Mouse (Mus musculus) liver, embryonic 13.5 days (tissue): Measurements from ENCODE around the gene Flnc. TPM values are rescaled to one million over a fixed set of nuclear protein-coding genes. Genes with fewer than 3 reads are reported as not detected.

ENCODE experiments used
- ATAC-seq: fragments of 200-750 bp; cut with Nextera tagmentation; 2 replicates; pipeline ENCODE4 v1.8.0; 2017; ENCODE audit warnings: low read depth, mild to moderate bottlenecking, moderate number of reproducible peaks, moderate library complexity
- DNase-seq: peaks from one replicate; pipeline ENCODE4 v3.0.0; 2022
- H3K27ac ChIP-seq: fragments of 300-500 bp; sonication (generic); 2 replicates; pipeline ENCODE4 v1.5.1; 2015; ENCODE audit warnings: moderate library complexity, mild to moderate bottlenecking, inconsistent platforms
- H3K27me3 ChIP-seq: fragments of 300-500 bp; sonication (generic); 2 replicates; pipeline ENCODE4 v1.6.1; 2015; ENCODE audit warnings: mild to moderate bottlenecking, inconsistent platforms
- H3K36me3 ChIP-seq: fragments of 300-500 bp; sonication (generic); 2 replicates; pipeline ENCODE4 v1.6.1; 2015; ENCODE audit warnings: mild to moderate bottlenecking, inconsistent platforms
- H3K4me1 ChIP-seq: fragments of 300-500 bp; sonication (generic); replicated peaks from 2 replicates; pipeline ENCODE4 v1.6.1; 2015; ENCODE audit warnings: inconsistent platforms
- H3K4me2 ChIP-seq: fragments of 300-500 bp; sonication (generic); 2 replicates; pipeline ENCODE4 v1.6.1; 2015; ENCODE audit warnings: inconsistent platforms, mild to moderate bottlenecking, moderate library complexity
- H3K4me3 ChIP-seq: fragments of 300-500 bp; sonication (generic); replicated peaks from 2 replicates; pipeline ENCODE4 v1.5.1; 2015; ENCODE audit warnings: mild to moderate bottlenecking, inconsistent platforms
- H3K9ac ChIP-seq: fragments of 300-500 bp; sonication (generic); 2 replicates; pipeline ENCODE4 v1.6.1; 2015; ENCODE audit warnings: mild to moderate bottlenecking, inconsistent platforms
- H3K9me3 ChIP-seq: fragments of 300-500 bp; sonication (generic); replicated peaks from 2 replicates; pipeline ENCODE4 v1.6.1; 2016; ENCODE audit warnings: inconsistent platforms
- WGBS: fragments of 180-500 bp; shearing (Covaris S2); methylation state at CpG from one replicate; pipeline ENCODE4 v1.1.7; 2015; ENCODE audit not compliant: insufficient replicate concordance; 5-methylcytosine and 5-hydroxymethylcytosine counted together
- polyA plus RNA-seq: library from polyadenylated mRNA; unstranded; fragments of >200 nt; fragmentation: Nextera tagmentation; extraction: Ambion mirVana; gene quantifications from 2 replicates; pipeline ENCODE4 v1.2.1, GENCODE M21; 2015

Gene Flnc
- polyA plus RNA-seq, 1 experiment from 2014 or later, result 0.97 TPM

DNA sequence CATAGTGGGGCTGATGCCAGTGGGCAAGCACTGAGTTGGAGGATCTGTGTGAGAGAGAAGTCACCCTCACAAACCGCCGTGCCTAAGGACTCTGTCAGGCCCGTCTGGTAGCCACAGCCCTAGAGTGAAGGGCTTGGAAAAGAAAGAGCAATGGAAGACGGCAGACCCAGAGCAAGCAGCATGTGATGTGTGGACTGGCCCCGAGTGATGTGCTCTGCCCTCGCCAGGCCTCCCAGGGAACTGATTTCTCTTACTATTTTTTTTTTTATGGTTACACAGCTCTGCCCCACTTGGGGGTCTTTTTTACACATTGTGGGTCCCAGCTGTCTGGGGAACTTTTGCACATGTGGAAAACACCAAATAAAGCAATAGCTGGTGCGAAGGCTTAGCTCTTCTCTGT is 28.4 kb downstream of the Flnc start:
- Histone ChIP-seq H3K36me3 (no peaks in the 10 kb centered on the region), H3K4me3 (no peak overlapping the region), H3K9ac (no peak overlapping the region), H3K27me3 (no peaks in the 10 kb centered on the region), H3K9me3 (no peaks in the 10 kb centered on the region), H3K4me2 (no peak overlapping the region), H3K27ac (no peak overlapping the region), H3K4me1 (no peaks in the 10 kb centered on the region)
- 51% methylated on average over 7 of the region's 7 CpGs for WGBS
- no peak for DNase-seq
- ATAC-seq, result no peak

GRCm38 (mm10) chr6:29463388-29463787 is 30.3 kb downstream of the Flnc start:
- Histone ChIP-seq H3K27me3 (no peaks in the 10 kb centered on the region), H3K27ac (no peak overlapping the region), H3K9me3 (no peaks in the 10 kb centered on the region), H3K36me3 (no peaks in the 10 kb centered on the region), H3K4me1 (peaks cover 2% of the 10 kb centered on the region), H3K9ac (no peak overlapping the region), H3K4me2 (no peak overlapping the region), H3K4me3 (no peak overlapping the region)
- DNase-seq (no peak), ATAC-seq (no peak)
- 50% methylated on average over 3 of the region's 3 CpGs for WGBS

- Histone ChIP-seq H3K36me3 (peaks cover 23% of the 10 kb centered on the region), H3K9ac (peak within 1 kb of the TSS; percentile 77), H3K4me3 (peak within 1 kb of the TSS; percentile 68), H3K27ac (peak within 1 kb of the TSS; percentile 68), H3K27me3 (no peaks in the 10 kb centered on the region), H3K4me2 (peak within 1 kb of the TSS; percentile 75), H3K9me3 (no peaks in the 10 kb centered on the region), H3K4me1 (peaks cover 11% of the 10 kb centered on the region)
- DNase-seq, result peak; percentile 92
- WGBS, result under 1% methylated on average over 39 of the region's 39 CpGs
- peak; percentile 92 for ATAC-seq
Measured at GRCm38 (mm10) chr6:29467583-29468354, 34.7 kb downstream of the Flnc start, which contains the start of gene Atp6v1f. Atp6v1f (plus strand) TSS chr6:29467718.

DNA sequence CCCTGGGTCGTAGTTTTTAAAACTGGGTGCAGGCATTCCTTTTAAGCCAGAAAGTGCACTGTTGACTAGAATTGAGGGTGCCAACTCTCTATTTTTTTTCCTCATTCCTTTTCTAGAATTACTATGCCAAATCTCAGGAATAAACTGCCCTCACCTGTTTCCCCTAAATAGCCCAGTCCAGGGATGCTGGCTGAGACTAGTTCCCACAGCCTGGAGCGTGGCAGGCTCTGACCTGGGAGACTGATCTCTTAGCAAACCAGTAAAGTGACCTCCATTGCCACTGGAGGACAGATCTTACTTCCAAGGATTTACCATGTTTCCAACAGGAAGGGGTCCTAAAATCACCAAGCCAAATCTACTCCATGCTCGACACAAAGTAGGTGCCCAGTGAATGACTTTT is 35.8 kb downstream of the Flnc start:
- DNase-seq (no peak), ATAC-seq (no peak)
- peak overlapping the region; percentile 68 for H3K4me3 ChIP-seq
- peaks cover 15% of the 10 kb centered on the region for H3K4me1 ChIP-seq
- H3K36me3 ChIP-seq, result peaks cover 23% of the 10 kb centered on the region
- no peak overlapping the region for H3K27ac ChIP-seq
- H3K9ac ChIP-seq, result peak overlapping the region; percentile 77
- 70% methylated on average over 3 of the region's 3 CpGs for WGBS
- H3K27me3 ChIP-seq, result no peaks in the 10 kb centered on the region
- H3K9me3 ChIP-seq, result no peaks in the 10 kb centered on the region
- H3K4me2 ChIP-seq, result peak overlapping the region; percentile 75

- H3K27ac ChIP-seq, result no peak within 1 kb of the TSS
- H3K27me3 ChIP-seq, result peaks cover 6% of the 10 kb centered on the region; the same call in 1 of the 2 replicates
- no peaks in the 10 kb centered on the region for H3K9me3 ChIP-seq
- no peak within 1 kb of the TSS for H3K4me2 ChIP-seq
- no peak for ATAC-seq
- H3K4me1 ChIP-seq, result peaks cover 24% of the 10 kb centered on the region
- no peak within 1 kb of the TSS for H3K9ac ChIP-seq
- peaks cover 23% of the 10 kb centered on the region for H3K36me3 ChIP-seq
- WGBS, result 82% methylated on average over 4 of the region's 4 CpGs
- DNase-seq, result no peak
- H3K4me3 ChIP-seq, result no peak within 1 kb of the TSS
Measured at GRCm38 (mm10) chr6:29471137-29471536, 38.1 kb downstream of the Flnc start, which contains the start of gene Atp6v1fnb. Atp6v1fnb (plus strand) TSS chr6:29471437.

DNA sequence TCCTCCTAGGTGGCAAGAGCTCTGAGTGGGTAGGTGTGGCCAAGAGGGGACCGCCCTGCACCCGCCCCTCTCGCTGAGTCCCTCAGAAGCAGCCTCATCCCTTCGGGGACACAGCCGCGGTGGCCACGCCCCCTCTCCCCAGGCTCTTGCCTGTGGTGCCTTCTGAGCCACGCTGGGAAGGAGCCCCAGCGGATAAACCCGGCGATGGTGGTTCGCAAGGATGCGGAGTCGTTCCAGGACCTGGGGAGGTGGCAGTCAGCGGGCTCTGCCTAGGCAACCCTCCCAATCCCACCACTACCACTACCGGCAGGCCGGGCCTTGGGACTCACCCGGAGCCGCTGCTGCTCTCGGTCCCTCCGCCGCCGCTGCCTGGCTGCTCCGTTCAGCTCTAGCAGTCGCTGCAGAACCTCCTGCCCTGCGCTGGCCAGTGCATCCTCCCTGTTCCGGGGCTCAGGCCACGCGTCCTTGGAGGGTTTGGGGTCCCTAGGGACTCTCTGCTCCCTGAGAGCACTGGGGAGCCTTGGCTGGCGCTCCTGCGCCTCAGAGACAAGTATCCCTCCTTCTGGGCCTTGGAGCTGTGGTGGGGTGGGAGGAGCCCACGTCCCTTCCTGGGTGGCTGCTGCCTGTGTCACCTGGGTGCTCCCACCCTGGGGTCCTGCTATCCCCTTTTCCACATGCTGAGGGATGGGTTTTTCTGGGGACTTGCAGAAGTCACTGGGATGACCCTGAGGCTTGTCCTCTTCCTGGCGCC is 41.1 kb downstream of the Flnc start:
- H3K27me3 ChIP-seq, result peaks cover 19% of the 10 kb centered on the region
- peak overlapping the region; percentile 61 for H3K4me3 ChIP-seq
- H3K4me1 ChIP-seq, result peaks cover 14% of the 10 kb centered on the region
- H3K36me3 ChIP-seq, result peaks cover 23% of the 10 kb centered on the region
- WGBS, result 3% methylated on average over 33 of the region's 33 CpGs
- H3K4me2 ChIP-seq, result peak overlapping the region; percentile 87
- no peak overlapping the region; the same call in 1 of the 2 replicates for H3K27ac ChIP-seq
- DNase-seq (peak; percentile 91), ATAC-seq (peak; percentile 99)
- H3K9ac ChIP-seq, result peak overlapping the region; percentile 72
- H3K9me3 ChIP-seq, result no peaks in the 10 kb centered on the region

- Histone ChIP-seq H3K4me2 (peak overlapping the region; percentile 87), H3K9ac (no peak overlapping the region), H3K4me1 (peaks cover 13% of the 10 kb centered on the region), H3K36me3 (peaks cover 22% of the 10 kb centered on the region), H3K9me3 (no peaks in the 10 kb centered on the region), H3K4me3 (no peak overlapping the region), H3K27ac (no peak overlapping the region), H3K27me3 (peaks cover 19% of the 10 kb centered on the region)
- ATAC-seq, result no peak
- WGBS, result 64% methylated on average over 2 of the region's 2 CpGs
- DNase-seq, result no peak
Measured at GRCm38 (mm10) chr6:29474736-29475135, 41.7 kb downstream of the Flnc start.

DNA sequence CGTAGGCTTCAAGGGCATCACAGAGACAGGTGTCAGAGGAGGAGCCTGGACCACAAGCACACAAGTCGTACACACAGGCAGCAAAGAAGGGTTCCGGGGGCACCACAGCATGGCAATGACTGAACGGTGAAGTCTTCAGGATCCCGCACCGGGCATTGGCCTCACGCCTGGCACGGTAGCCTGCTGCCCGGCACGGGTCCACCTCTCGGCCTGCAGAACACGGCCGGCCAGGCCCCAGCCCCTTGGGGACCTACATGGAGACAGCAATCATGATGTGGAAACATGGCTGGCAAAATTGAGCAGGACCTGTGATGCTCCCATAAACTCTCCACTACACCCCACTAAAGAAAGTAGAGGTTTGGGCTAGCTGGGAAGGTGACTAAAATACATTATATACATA is 49.6 kb downstream of the Flnc start:
- ATAC-seq (no peak), DNase-seq (no peak)
- no peaks in the 10 kb centered on the region for H3K9me3 ChIP-seq
- no peaks in the 10 kb centered on the region for H3K36me3 ChIP-seq
- no peak overlapping the region for H3K4me2 ChIP-seq
- no peak overlapping the region for H3K4me3 ChIP-seq
- H3K27me3 ChIP-seq, result peaks cover 46% of the 10 kb centered on the region
- H3K4me1 ChIP-seq, result peaks cover 5% of the 10 kb centered on the region
- H3K27ac ChIP-seq, result no peak overlapping the region
- H3K9ac ChIP-seq, result no peak overlapping the region
- WGBS, result 84% methylated on average over 13 of the region's 13 CpGs

DNA sequence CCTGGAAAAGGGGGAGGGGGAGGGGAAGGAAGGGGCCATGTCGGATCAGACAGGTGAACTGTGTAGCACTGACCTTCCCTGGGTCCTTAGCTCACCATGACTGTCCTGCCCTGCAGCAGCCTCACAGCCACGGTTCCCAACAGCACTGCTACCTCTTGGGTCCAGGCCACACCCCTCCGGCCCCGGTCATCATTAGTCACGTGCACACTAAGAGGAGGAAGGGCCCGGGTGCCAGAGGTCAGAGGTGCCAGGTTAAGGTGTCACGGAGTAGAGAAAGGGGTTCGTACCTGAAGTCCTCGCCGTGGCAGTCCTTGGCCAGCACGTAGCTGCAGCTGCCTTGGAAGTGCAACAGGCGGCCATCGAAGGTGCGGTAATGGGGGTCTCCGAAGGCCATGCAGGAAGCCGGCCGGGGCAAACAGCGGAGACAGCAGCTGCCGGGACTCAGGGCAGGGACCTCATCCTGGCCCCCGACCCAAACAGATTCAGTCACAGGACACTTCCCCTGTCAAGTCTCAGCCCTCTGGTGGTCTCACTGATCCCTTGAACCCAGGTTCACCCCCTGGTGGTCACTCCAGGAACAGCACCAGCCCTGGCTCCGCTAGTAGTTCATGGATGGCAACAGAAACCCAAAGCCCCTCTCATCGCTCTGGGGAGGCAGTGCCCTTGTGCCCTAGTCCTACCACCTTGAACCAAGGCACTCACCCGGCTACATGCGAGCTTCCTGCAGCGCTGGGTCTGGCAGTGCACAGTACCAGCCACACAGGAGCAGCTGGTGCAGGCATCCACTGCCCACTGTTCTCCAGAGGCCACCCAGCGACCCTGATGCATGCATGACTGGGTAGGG is 51.9 kb downstream of the Flnc start:
- WGBS, result 5% methylated on average over 26 of the region's 26 CpGs
- Histone ChIP-seq H3K4me3 (peak overlapping the region; percentile 47), H3K4me1 (peaks cover 5% of the 10 kb centered on the region), H3K9ac (peak overlapping the region; percentile 36; the same call in 1 of the 2 replicates), H3K9me3 (no peaks in the 10 kb centered on the region), H3K27me3 (peaks cover 51% of the 10 kb centered on the region), H3K4me2 (peak overlapping the region; percentile 70), H3K27ac (no peak overlapping the region), H3K36me3 (no peaks in the 10 kb centered on the region)
- ATAC-seq (peak; percentile 68), DNase-seq (peak; percentile 48)

DNA sequence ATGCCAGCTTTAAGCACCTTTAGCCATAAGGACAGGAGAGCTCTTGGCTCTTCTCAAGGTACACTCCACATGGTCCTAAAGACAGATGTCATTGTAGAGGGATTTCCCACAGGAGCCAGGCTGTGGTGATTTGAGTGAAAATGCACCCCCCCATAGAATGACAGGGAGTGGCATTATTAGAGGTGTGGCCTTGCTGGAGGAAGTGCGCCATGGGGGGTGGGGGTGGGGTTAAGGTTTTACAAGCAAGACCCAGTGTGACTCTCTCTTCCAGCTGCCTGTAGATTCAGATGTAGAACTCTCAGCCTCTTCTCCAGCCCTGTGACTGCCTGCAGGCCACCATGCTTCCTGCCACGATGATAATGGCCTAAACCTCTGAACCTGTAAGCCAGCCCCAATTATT is 52.9 kb downstream of the Flnc start:
- peaks cover 61% of the 10 kb centered on the region for H3K27me3 ChIP-seq
- no peaks in the 10 kb centered on the region for H3K9me3 ChIP-seq
- no peak overlapping the region for H3K27ac ChIP-seq
- no peak overlapping the region for H3K4me3 ChIP-seq
- no peaks in the 10 kb centered on the region for H3K36me3 ChIP-seq
- no peak overlapping the region for H3K9ac ChIP-seq
- H3K4me1 ChIP-seq, result peaks cover 5% of the 10 kb centered on the region
- 19% methylated on average over 2 of the region's 2 CpGs for WGBS
- ATAC-seq, result no peak
- DNase-seq, result no peak
- H3K4me2 ChIP-seq, result no peak overlapping the region

- Histone ChIP-seq H3K4me3 (no peak overlapping the region), H3K36me3 (no peaks in the 10 kb centered on the region), H3K4me1 (no peaks in the 10 kb centered on the region), H3K4me2 (no peak overlapping the region), H3K9me3 (no peaks in the 10 kb centered on the region), H3K9ac (no peak overlapping the region), H3K27ac (no peak overlapping the region), H3K27me3 (peaks cover 78% of the 10 kb centered on the region)
- DNase-seq, result no peak
- 52% methylated on average over 4 of the region's 4 CpGs for WGBS
- ATAC-seq, result peak; percentile 52; the same call in 1 of the 2 replicates
Measured at GRCm38 (mm10) chr6:29494101-29494500, 61.0 kb downstream of the Flnc start.
